Mouse (Mus musculus) monocyte, adult 5-6 weeks (primary cell): ENCODE data around the gene Psen2. TPM values are rescaled to one million over a fixed set of nuclear protein-coding genes. Genes with fewer than 3 reads are reported as not detected.

Experiments
- ATAC-seq: fragments of 153-309, 156-312 bp; replicated peaks from 2 replicates; pipeline ENCODE4 v1.8.0; 2017; ENCODE audit warnings: mild to moderate bottlenecking; ENCODE audit not compliant: low TSS enrichment, insufficient number of reproducible peaks, severe bottlenecking, poor library complexity, low FRiP score
- total RNA-seq: library from RNA; stranded (forward); fragments of 200-1000, 200-491, 200-594 nt; gene quantifications from 3 replicates; pipeline ENCODE4 v1.2.3, GENCODE M21; 2017

The Psen2 gene
- total RNA-seq, 1 experiment from 2014 or later = 38.0 TPM

GRCm38 (mm10) chr1:180252656-180253190 is 10.5 kb downstream of the Psen2 start:
- ATAC-seq = no peak

- no peak for ATAC-seq
Measured at GRCm38 (mm10) chr1:180251176-180252048, 11.8 kb downstream of the Psen2 start.

GRCm38 (mm10) chr1:180250441-180250830 is 12.8 kb downstream of the Psen2 start:
- ATAC-seq = no peak

DNA sequence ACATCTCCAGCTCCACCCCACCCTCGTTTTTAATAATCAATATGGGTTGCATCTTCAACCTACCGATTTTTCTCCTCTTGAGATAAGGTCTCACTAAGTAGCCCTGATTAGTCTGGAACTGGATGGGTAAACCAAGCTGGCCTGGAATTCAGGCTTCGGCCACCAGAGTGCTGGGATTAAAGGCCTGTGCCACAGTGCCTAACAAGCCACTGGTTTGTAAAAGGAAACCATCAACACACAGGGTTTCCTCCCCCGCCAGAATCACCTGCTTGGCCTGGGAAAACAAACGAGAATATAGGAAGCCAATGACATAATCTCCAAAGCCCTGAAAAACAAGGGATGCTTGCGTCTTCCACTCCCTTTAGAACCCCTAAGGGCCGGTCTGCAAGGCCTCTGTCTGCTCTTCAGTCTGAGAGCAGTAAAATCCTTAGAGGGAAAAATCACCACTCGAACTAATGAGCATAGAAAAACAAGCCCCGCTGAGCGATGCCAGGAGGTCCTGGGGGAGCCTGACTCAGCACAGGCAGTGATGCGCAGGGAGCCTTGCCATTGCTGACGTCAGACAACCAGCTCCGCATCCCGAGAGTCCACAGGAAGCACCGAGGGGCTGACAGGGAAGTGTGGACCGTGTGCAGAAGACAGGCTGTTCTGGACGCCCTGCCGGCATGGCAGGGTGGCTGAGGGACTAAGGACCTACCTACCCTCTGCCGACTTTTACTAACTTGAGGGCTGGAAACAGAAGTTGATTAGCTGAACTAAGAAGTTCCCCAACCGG is 13.4 kb downstream of the Psen2 start:
- ATAC-seq = peak; percentile 29; the same call in 1 of the 2 replicates

- no peak for ATAC-seq
Measured at GRCm38 (mm10) chr1:180248593-180249146, 14.6 kb downstream of the Psen2 start.

- ATAC-seq = no peak
Measured at GRCm38 (mm10) chr1:180247901-180248300, 15.3 kb downstream of the Psen2 start.

GRCm38 (mm10) chr1:180245741-180246507 is 17.3 kb downstream of the Psen2 start:
- peak; percentile 19; the same call in 1 of the 2 replicates for ATAC-seq

GRCm38 (mm10) chr1:180231729-180232128 is 31.5 kb downstream of the Psen2 start:
- ATAC-seq = no peak

GRCm38 (mm10) chr1:180230580-180230979 is 32.7 kb downstream of the Psen2 start:
- no peak for ATAC-seq

DNA sequence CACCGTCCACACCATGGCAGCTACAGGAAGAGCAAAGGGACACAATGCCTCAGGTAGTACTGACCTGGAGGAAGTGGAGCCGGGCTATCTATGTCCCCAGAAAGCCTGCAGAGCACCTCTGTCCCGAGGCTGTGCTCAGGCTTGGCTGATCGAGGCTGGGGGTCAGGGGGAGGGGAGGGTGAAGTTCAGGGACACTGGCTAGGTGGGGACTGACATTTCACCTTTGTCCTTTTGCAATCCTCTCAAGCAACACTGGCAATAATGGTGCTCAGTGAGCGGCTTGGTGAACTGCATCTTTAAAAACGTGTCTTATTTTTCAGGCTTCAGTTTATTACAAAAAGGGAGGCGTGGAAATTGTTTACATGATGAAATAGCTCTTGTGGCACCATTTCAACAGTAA is 33.3 kb downstream of the Psen2 start:
- ATAC-seq = no peak

DNA sequence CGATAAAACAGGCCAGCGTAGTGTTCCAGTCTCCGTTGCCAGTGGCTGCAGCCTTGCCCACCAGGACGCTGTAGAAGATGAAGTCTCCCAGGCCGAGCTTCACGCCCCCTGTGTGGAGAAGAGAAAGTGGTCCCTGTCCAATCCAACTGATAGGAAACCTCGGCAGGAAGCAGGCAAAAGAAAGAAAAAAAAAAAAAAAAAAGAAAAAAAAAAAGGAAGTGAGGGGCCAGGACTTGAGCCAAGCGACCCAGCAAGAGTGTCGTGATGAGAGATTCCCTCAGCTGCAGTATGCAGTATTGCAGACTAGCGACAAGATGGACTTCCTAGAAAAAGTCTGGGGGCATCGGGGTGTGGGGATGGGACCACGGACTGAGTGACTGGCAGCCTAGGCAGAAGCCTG is 34.4 kb downstream of the Psen2 start:
- no peak for ATAC-seq

DNA sequence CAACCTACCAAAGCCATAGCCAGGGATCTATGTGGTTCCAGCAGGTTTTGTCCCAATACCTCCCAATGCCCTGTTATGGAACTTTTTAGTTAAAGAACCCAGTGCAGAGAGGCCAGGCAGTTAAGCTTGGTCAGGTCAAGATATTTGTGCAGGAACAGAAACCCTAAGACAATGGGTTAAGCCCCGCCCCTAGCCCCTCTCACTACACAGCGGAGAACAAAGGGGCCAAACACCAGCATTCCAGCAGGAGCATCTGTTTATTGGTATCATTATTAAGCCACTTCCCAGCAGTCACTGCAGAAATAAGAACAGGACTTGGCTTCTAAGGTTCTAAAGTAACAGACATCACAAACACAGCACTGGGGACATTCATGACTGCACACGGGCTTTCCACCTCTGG is 36.5 kb downstream of the Psen2 start:
- ATAC-seq = no peak

- no peak for ATAC-seq
Measured at GRCm38 (mm10) chr1:180226221-180226713, 37.0 kb downstream of the Psen2 start.

DNA sequence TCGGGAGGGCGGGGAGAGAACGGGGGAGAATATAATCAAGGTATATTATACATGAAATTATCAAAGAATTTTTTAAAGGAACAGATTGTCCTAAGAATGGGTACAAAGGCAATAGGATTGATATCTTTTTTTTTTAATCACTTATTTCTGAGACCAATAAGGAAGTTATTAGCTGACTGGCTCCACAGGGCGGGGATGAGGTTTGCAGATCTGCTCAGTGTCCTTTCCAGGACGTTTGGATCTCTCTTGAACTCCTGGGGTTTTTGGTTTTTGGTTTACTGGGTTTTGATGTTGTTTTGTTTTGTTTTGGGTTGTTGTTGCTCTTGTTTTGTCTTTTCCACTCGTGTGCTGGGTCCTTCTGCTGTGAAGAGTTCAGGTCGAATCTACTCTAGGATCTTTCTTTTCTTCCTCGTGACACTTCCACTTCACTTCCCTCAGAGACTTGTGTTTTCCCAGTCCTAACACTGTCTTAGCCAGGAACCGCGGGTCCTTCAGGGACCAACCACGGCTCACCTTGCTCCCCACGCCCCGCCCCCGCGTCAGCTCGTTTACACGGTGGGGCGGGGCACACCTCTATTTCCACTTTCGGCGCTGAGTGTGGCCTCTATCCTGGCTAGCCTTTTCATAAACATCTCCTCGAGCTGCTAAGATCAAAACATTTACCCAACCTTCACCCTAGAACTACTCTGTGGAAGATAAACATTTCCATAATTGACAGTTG is 37.6 kb downstream of the Psen2 start:
- ATAC-seq = peak; percentile 58

DNA sequence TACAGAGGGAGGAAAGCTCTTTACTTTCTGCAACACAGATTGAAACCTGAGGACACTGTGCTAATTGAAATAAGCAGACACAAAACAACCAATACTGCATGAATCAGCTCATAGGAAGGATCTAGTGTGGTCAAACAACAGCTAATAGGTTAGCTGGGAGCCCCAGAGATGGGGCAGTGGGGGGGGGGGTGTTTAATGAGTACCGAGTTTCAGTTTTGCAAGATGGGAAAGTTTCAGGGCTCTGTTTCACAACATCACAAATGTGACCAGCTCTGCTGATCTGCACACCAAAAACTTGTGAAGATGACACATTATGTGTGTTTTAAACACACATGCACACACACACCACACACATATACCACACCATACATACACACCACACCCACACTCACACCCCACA is 41.2 kb downstream of the Psen2 start:
- ATAC-seq = no peak

GRCm38 (mm10) chr1:180220791-180221542 is 42.3 kb downstream of the Psen2 start:
- ATAC-seq = no peak
